25 mouse cellular contexts compared by ENCODE assay signal in the genomic region with DNA sequence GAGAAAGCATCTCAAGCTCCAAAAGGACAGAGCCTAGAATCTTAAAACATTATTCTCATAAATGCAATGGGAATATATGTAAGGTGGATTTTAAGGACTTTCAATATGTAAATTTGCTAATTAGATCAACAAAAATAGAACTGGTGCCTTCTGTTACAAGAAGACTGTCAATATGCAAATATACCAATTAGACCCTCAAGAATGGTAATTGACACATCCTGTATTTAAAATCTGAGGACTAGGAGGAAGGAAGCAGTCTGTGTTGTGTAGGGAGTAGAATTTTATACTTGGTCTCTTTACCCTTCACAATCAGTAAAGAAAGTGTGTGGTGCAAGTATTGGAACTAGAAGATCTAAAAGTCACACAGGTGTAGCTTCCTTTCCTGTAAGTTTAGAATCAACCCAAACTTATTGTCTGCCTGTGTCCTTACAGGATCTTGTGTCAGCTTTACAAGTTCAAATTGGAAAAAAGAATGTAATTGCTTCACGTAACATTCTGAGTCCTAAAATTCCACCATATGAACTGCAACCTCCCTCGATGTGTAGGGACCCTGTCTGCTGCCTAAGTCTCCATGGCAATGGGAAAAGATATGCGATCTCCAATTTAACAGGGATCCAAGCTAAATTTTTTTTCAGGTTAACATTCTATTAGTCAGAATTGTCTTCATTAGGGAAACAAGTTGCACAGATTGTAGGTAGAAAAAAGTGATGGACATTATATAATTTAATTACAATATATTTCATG.
"Had no signal": no experiment of that assay in that cellular context is flagged by ENCODE, and none has a peak within 500 bp of the region (broad histone marks: within the 10 kb centered on the region; RNA-seq: fewer than 3 reads in every experiment).

No protein-coding gene starts in this region.

- H3K4me3 ChIP-seq: heart, embryonic 10.5 days; heart, embryonic 12.5 days; hindbrain, embryonic 10.5 days; hindbrain, embryonic 12.5 days; intestine, embryonic 15.5 days; layer of hippocampus, adult 2 months; left cerebral cortex, adult 2 months; limb, embryonic 10.5 days; limb, embryonic 12.5 days; liver, embryonic 13.5 days had no signal

- H3K4me1 ChIP-seq: heart, embryonic 10.5 days; heart, embryonic 12.5 days; hindbrain, embryonic 10.5 days; hindbrain, embryonic 12.5 days; intestine, embryonic 15.5 days; limb, embryonic 10.5 days; limb, embryonic 12.5 days; liver, embryonic 13.5 days had no signal

- H3K27me3 ChIP-seq: heart, embryonic 12.5 days; hindbrain, embryonic 12.5 days; intestine, embryonic 15.5 days; limb, embryonic 12.5 days; liver, embryonic 13.5 days had no signal

- DNase-seq: gastrocnemius, postnatal 14 days; heart, adult 18-20 months; heart, postnatal 10 days; heart, postnatal 4 days; kidney, adult 18-20 months; kidney, adult 8-10 months; kidney, postnatal 10 days; kidney, postnatal 25 days; kidney, postnatal 4 days; liver; liver, embryonic 13.5 days had no signal

- H3K27ac ChIP-seq: heart, embryonic 10.5 days; hindbrain, embryonic 10.5 days; hindbrain, embryonic 12.5 days; hindbrain, embryonic 14.5 days; intestine, embryonic 15.5 days; layer of hippocampus, adult 2 months; left cerebral cortex, adult 2 months; limb, embryonic 10.5 days; limb, embryonic 12.5 days; liver, embryonic 13.5 days had no signal

- ATAC-seq: hindbrain, embryonic 16.5 days; inflammation-experienced regulatory T-cells, adult 6 months; intestine, embryonic 15.5 days; intestine, postnatal 0 days had no signal

- H3K4me2 ChIP-seq: heart, embryonic 12.5 days; hindbrain, embryonic 12.5 days; hindbrain, embryonic 14.5 days; intestine, embryonic 15.5 days; limb, embryonic 12.5 days; liver, embryonic 11.5 days; liver, embryonic 13.5 days had no signal

- H3K9ac ChIP-seq: heart, embryonic 12.5 days; hindbrain, embryonic 12.5 days; hindbrain, embryonic 14.5 days; intestine, embryonic 15.5 days; limb, embryonic 12.5 days; liver, embryonic 13.5 days had no signal

- H3K9me3 ChIP-seq: heart, embryonic 10.5 days; heart, embryonic 12.5 days; hindbrain, embryonic 10.5 days; hindbrain, embryonic 12.5 days; intestine, embryonic 15.5 days; limb, embryonic 10.5 days; limb, embryonic 12.5 days; liver, embryonic 13.5 days had no signal

- H3K36me3 ChIP-seq: heart, embryonic 10.5 days; heart, embryonic 12.5 days; hindbrain, embryonic 10.5 days; hindbrain, embryonic 12.5 days; intestine, embryonic 15.5 days; limb, embryonic 10.5 days; limb, embryonic 12.5 days; liver, embryonic 13.5 days had no signal
